Mouse (Mus musculus) gastrocnemius, adult 18-20 months (tissue): ENCODE measurements around the gene Klhdc3. TPM values are rescaled to one million over a fixed set of nuclear protein-coding genes. Genes with fewer than 3 reads are reported as not detected.

ENCODE experiments used
- DNase-seq: peaks from one replicate; pipeline ENCODE4 v3.0.0; 2021; ENCODE audit warnings: low spot score
- total RNA-seq, 2 experiments: library from RNA; stranded (reverse); gene quantifications; 2 replicates each; pipeline ENCODE4 v1.2.3; 2021

Gene Klhdc3
- total RNA-seq, 2 experiments from 2014 or later, result 64.7 to 90.2 TPM

DNA sequence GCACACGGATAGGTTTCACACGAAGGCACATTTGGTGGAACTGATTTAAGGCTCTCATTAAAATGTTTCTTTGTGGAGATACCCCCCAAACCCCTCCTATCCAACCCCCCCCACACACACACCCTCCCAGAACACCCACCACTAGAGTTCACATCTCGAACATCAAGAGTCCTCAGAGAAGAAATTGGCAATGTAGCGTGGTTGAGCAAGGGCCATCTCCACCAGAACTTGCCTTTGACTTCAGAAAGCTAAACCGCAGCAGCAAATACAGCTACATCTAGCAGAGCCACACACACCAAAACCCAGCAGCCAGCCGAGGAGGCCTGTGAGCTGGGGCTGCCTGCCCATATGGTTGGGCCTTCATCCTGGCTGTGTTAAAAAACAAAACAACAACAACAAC is 53.3 kb downstream of the Klhdc3 start:
- no peak for DNase-seq

DNA sequence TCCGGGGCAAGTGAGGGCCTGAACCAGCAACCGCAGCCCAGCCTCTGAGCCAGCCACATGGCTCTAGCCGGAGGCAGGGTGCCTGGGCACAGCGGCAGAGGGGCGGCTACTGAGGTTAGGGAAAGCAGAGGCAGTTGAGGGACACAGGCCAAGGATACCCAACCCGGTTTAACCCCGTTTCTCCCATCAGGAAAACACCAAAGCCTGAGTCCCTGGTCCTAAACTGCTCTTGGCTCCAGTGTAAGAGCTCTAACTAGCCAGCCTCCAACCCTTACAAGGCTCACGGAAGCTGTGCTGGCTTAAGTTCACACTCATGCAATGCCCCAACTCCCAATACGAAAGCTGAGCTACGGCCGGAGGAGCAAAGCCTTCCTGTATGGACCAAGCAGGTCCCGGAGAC is 56.1 kb downstream of the Klhdc3 start:
- no peak for DNase-seq

Other genes starting within 250 kb of the Klhdc3 start
- under 1 TPM in 1 of 2 experiments, not detected in 1; 0.14 TPM for gene Slc22a7, start 242.5 kb downstream of the Klhdc3 start, total RNA-seq
- gene Ttbk1, start 193.2 kb downstream of the Klhdc3 start, total RNA-seq, result under 1 TPM; 0.05 to 0.23 TPM
- 1 to 10 TPM; 5.0 to 6.4 TPM for gene Dnph1, start 184.2 kb downstream of the Klhdc3 start, total RNA-seq
- 10 to 100 TPM; 13.6 to 14.4 TPM for gene Cul9, start 134.5 kb downstream of the Klhdc3 start, total RNA-seq
- gene Srf, start 124.7 kb downstream of the Klhdc3 start, total RNA-seq, result 10 to 100 TPM; 80.0 to 87.2 TPM
- under 1 TPM; 0.30 to 0.38 TPM for gene Ptk7, start 51.4 kb downstream of the Klhdc3 start, total RNA-seq
- gene Klc4, start 34.9 kb downstream of the Klhdc3 start, total RNA-seq, result 10 to 100 TPM; 12.6 to 13.4 TPM
- 100 to 1,000 TPM; 104 TPM for gene Mrpl2, start 34.7 kb downstream of the Klhdc3 start, total RNA-seq
- gene Cul7, start 30.6 kb downstream of the Klhdc3 start, total RNA-seq, result 1 to 10 TPM; 3.4 to 4.1 TPM
- 10 to 100 TPM in 1 of 2 experiments, 1 to 10 TPM in 1; 8.4 to 11.8 TPM for gene Rrp36, start 6.6 kb downstream of the Klhdc3 start, total RNA-seq
- 10 to 100 TPM; 41.3 to 48.6 TPM for gene Mea1, start 2.1 kb downstream of the Klhdc3 start, total RNA-seq
- gene Ppp2r5d, start 24.2 kb upstream of the Klhdc3 start, total RNA-seq, result 10 to 100 TPM; 26.4 to 28.3 TPM
- gene Pex6, start 30.5 kb upstream of the Klhdc3 start, total RNA-seq, result 10 to 100 TPM; 13.6 to 15.0 TPM
- 1 to 10 TPM; 2.2 to 3.4 TPM for gene Gnmt, start 48.3 kb upstream of the Klhdc3 start, total RNA-seq
- gene Cnpy3, start 71.3 kb upstream of the Klhdc3 start, total RNA-seq, result 1 to 10 TPM; 7.0 to 8.2 TPM
- not detected for gene Ptcra, start 82.8 kb upstream of the Klhdc3 start, total RNA-seq
- gene 2310039H08Rik, start 91.7 kb upstream of the Klhdc3 start, total RNA-seq, result 10 to 100 TPM; 38.2 to 40.1 TPM
- 10 to 100 TPM; 36.7 to 37.9 TPM for gene Rpl7l1, start 101.8 kb upstream of the Klhdc3 start, total RNA-seq
- gene Bicral, start 177.6 kb upstream of the Klhdc3 start, total RNA-seq, result 10 to 100 TPM in 1 of 2 experiments, 1 to 10 TPM in 1; 9.3 to 13.7 TPM
- gene Tbcc, start 209.8 kb upstream of the Klhdc3 start, total RNA-seq, result 1 to 10 TPM; 7.1 to 7.4 TPM
- gene Prph2, start 229.5 kb upstream of the Klhdc3 start, total RNA-seq, result not detected